Mouse (Mus musculus): ENCODE measurements at regions not wholly inside any gene's neighbourhood (a gene's known extent, or its start where the extent isn't known, plus 50 kb on each side); places are given as distances from the start of the nearest gene placed in this dataset. TPM values are rescaled to one million over a fixed set of nuclear protein-coding genes. Genes with fewer than 3 reads are reported as not detected.

- no peak for DNase-seq
- intact Hi-C loops (cut with DNase I), result no loop called here
Observed at GRCm38 (mm10) chr6:73401059-73401458, 68.4 kb downstream of the 4931417E11Rik start.

- intact Hi-C loops (cut with DNase I), result no loop called here
- no peak for DNase-seq
Observed at GRCm38 (mm10) chr6:73389301-73389700, 80.2 kb downstream of the 4931417E11Rik start.

- intact Hi-C loops (cut with DNase I), result no loop called here
- no peak for DNase-seq
Observed at GRCm38 (mm10) chr6:73386261-73386660, 83.2 kb downstream of the 4931417E11Rik start.

- intact Hi-C loops (cut with DNase I), result no loop called here
- DNase-seq, result no peak
Observed at GRCm38 (mm10) chr6:73379825-73380224, 89.6 kb downstream of the 4931417E11Rik start.

GRCm38 (mm10) chr6:73377884-73378283 is 91.6 kb downstream of the 4931417E11Rik start:
- intact Hi-C loops (cut with DNase I), result no loop called here
- DNase-seq, result no peak

- intact Hi-C loops (cut with DNase I), result no loop called here
- no peak for DNase-seq
Observed at GRCm38 (mm10) chr6:73376291-73376690, 93.2 kb downstream of the 4931417E11Rik start.

- DNase-seq, result peak; percentile 28
- intact Hi-C loops (cut with DNase I), result no loop called here
Observed at GRCm38 (mm10) chr6:73372901-73373300, 96.6 kb downstream of the 4931417E11Rik start.

- DNase-seq, result no peak
- intact Hi-C loops (cut with DNase I), result no loop called here
Observed at GRCm38 (mm10) chr6:73371866-73372265, 97.6 kb downstream of the 4931417E11Rik start.

GRCm38 (mm10) chr6:73370901-73371300 is 98.6 kb downstream of the 4931417E11Rik start:
- intact Hi-C loops (cut with DNase I), result no loop called here
- DNase-seq, result no peak

GRCm38 (mm10) chr6:73368836-73369141 is 100.7 kb downstream of the 4931417E11Rik start:
- intact Hi-C loops (cut with DNase I), result no loop called here
- DNase-seq, result no peak

GRCm38 (mm10) chr6:73368047-73368835 is 101.2 kb downstream of the 4931417E11Rik start:
- no peak for DNase-seq
- intact Hi-C loops (cut with DNase I), result no loop called here

- peak; percentile 68 for DNase-seq
- intact Hi-C loops (cut with DNase I), result no loop called here
Observed at GRCm38 (mm10) chr6:73367616-73368015, 101.9 kb downstream of the 4931417E11Rik start.

- intact Hi-C loops (cut with DNase I), result no loop called here
- DNase-seq, result no peak
Observed at GRCm38 (mm10) chr6:73366626-73367025, 102.8 kb downstream of the 4931417E11Rik start.

- intact Hi-C loops (cut with DNase I), result no loop called here
- no peak for DNase-seq
Observed at GRCm38 (mm10) chr6:73365306-73365705, 104.2 kb downstream of the 4931417E11Rik start.

- DNase-seq, result peak; percentile 12
- intact Hi-C loops (cut with DNase I), result no loop called here
Observed at GRCm38 (mm10) chr6:73334995-73335394, 86.8 kb downstream of the Suclg1 start.

GRCm38 (mm10) chr6:73329666-73330065 is 81.5 kb downstream of the Suclg1 start:
- intact Hi-C loops (cut with DNase I), result no loop called here

More at GRCm38 (mm10) chr6:73329666-73330065, 81.5 kb downstream of the Suclg1 start:
- no peak for DNase-seq

Small RNAs in the stretch of these regions (microRNA-seq; reads per million reads assigned to microRNA genes)
- not detected for gene Gm24370

Data from left cerebral cortex, postnatal 4 days (tissue).